Mouse (Mus musculus) macrophage (primary cell): ENCODE measurements at regions not wholly inside any gene's neighbourhood (a gene's known extent, or its start where the extent isn't known, plus 50 kb on each side); places are given as distances from the start of the nearest gene placed in this dataset.
"Not testable (repeated sequence)": the region's sequence is repeated elsewhere in the genome, so short reads cannot be mapped to it uniquely, and the experiment has no call there.

Experiments
- H3K27ac ChIP-seq: fragments of 350-480 bp; formaldehyde crosslinking; 2 replicates; pipeline ENCODE4 v1.9.0; 2021
- H3K36me3 ChIP-seq: fragments of 350-480 bp; formaldehyde crosslinking; 2 replicates; pipeline ENCODE4 v1.9.0; 2021; ENCODE audit errors: inconsistent target
- H3K4me3 ChIP-seq: fragments of 350-480 bp; formaldehyde crosslinking; 2 replicates; pipeline ENCODE4 v1.9.0; 2021; ENCODE audit errors: inconsistent target
- H3K79me2 ChIP-seq: fragments of 350-480 bp; formaldehyde crosslinking; 2 replicates; pipeline ENCODE4 v1.9.0; 2021; ENCODE audit errors: inconsistent target
- WGBS: methylation state at CpG from one replicate; pipeline ENCODE4 v1.1.7; 2026; ENCODE audit warnings: inconsistent platforms; ENCODE audit not compliant: missing documents; 5-methylcytosine and 5-hydroxymethylcytosine counted together

GRCm38 (mm10) chr10:96234564-96235412 lies 98.4 kb downstream of the Gm5426 start:
- Histone ChIP-seq H3K36me3 (no peaks in the 10 kb centered on the region), H3K79me2 (no peaks in the 10 kb centered on the region), H3K27ac (no peak overlapping the region), H3K4me3 (no peak overlapping the region)
- 90% methylated on average over 7 of the region's 10 CpGs for WGBS

- not testable (repeated sequence) for H3K27ac ChIP-seq, H3K36me3 ChIP-seq, H3K79me2 ChIP-seq, H3K4me3 ChIP-seq
- WGBS = 96% methylated on average over 3 of the region's 4 CpGs
Measured at GRCm38 (mm10) chr10:96236031-96236430, 99.6 kb downstream of the Gm5426 start.

DNA sequence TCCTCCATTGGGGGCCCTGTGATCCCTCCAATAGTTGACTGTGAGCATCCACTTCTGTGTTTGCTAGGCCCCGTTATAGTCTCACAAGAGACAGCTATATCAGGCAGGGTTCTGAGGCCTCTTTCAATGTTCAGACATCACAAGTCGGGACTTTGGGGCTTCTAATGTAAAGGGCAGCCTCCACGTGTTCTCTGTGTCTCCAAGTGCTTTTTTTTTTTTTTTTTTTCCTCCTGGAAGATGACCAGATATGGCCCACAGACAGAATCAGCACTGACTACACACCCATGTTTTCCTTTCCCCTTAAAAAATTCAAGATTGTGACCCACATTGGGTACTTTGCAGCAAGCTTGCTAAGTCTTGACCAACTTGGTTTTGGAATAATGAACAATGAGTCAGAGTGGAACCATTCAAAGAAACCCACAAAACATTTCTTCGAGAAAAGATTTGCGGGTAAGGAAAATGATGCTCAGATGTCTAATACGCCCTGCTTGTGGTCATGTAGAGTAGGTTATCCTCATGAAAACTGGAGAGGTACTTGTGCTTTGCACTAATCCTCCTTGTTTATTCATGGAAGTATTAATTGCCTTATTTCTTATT lies 100.5 kb downstream of the Gm5426 start:
- Histone ChIP-seq H3K4me3 (no peak overlapping the region), H3K79me2 (no peaks in the 10 kb centered on the region), H3K36me3 (no peaks in the 10 kb centered on the region), H3K27ac (no peak overlapping the region)
- WGBS = 96% methylated on average over 6 of the region's 6 CpGs

DNA sequence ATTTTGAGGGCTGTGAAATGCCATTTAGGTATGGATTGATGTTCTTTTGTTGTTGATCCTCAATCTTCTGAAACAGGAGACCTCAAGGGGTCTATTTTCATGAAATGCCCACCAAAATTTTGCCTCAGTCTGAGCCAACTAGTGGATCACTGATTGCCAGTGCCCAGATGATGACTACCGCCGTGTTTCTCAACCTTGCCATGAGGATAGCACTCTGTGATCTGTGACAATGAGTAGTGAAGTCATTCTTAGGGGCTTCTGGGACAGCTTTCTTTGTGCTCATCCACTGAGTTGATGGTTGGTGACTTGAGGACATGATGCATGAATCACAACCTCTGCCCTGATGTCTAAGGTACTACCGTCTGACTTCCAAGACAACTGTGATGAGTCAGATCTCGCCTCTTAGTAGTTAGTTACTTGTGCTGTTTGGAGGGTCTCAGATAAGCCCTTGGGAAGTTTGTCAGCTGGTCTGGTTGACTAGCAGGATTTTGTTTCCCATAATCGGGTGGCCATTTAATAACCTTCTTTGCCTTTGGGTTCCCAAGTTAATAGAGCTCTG lies 101.2 kb downstream of the Gm5426 start:
- no peaks in the 10 kb centered on the region for H3K36me3 ChIP-seq
- H3K27ac ChIP-seq = 0 out of 2 replicates have a peak overlapping the region, but pooled peaks have one; percentile 48
- 89% methylated on average over 5 of the region's 5 CpGs for WGBS
- H3K79me2 ChIP-seq = no peaks in the 10 kb centered on the region
- H3K4me3 ChIP-seq = no peak overlapping the region

GRCm38 (mm10) chr10:96238251-96238650 lies 101.8 kb downstream of the Gm5426 start:
- no peaks in the 10 kb centered on the region for H3K36me3 ChIP-seq
- H3K27ac ChIP-seq = peak overlapping the region; percentile 48
- H3K79me2 ChIP-seq = no peaks in the 10 kb centered on the region
- no peak overlapping the region for H3K4me3 ChIP-seq
- 35% methylated on average over 4 of the region's 4 CpGs for WGBS

GRCm38 (mm10) chr10:96238850-96239249 lies 102.4 kb downstream of the Gm5426 start:
- Histone ChIP-seq H3K36me3 (no peaks in the 10 kb centered on the region), H3K79me2 (no peaks in the 10 kb centered on the region), H3K4me3 (no peak overlapping the region), H3K27ac (peak overlapping the region; percentile 50)
- 17% methylated on average over 3 of the region's 3 CpGs for WGBS

GRCm38 (mm10) chr10:96240591-96240990 lies 104.2 kb downstream of the Gm5426 start:
- H3K36me3 ChIP-seq = no peaks in the 10 kb centered on the region
- H3K79me2 ChIP-seq = no peaks in the 10 kb centered on the region
- H3K4me3 ChIP-seq = no peak overlapping the region
- no peak overlapping the region for H3K27ac ChIP-seq
- WGBS = 14% methylated on average over 4 of the region's 4 CpGs

DNA sequence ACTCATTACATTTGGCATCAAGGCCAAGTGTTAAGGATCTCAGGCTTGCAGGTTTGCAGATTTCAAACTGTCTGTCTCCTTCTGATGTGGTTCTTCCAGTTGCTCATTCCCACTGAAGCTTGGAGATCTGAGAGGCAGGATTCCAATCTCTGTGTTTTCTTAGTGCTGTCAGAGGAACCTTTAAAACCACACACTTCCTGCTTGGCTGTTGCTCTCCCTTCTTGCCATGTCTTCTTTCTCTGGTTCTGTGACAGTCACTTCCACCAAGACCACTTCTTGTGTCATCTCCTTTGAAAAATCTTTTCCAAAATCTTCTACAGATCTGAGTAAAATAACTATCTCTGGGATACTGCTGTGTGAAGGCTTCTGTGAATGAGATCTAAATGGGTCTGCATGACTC lies 117.3 kb downstream of the Gm5426 start:
- H3K36me3 ChIP-seq = no peaks in the 10 kb centered on the region
- H3K4me3 ChIP-seq = no peak overlapping the region
- H3K79me2 ChIP-seq = no peaks in the 10 kb centered on the region
- no peak overlapping the region for H3K27ac ChIP-seq

GRCm38 (mm10) chr10:96254250-96254862 lies 118.0 kb downstream of the Gm5426 start:
- Histone ChIP-seq H3K79me2 (no peaks in the 10 kb centered on the region), H3K27ac (no peak overlapping the region), H3K36me3 (no peaks in the 10 kb centered on the region), H3K4me3 (no peak overlapping the region)
- 64% methylated on average over 2 of the region's 2 CpGs for WGBS

DNA sequence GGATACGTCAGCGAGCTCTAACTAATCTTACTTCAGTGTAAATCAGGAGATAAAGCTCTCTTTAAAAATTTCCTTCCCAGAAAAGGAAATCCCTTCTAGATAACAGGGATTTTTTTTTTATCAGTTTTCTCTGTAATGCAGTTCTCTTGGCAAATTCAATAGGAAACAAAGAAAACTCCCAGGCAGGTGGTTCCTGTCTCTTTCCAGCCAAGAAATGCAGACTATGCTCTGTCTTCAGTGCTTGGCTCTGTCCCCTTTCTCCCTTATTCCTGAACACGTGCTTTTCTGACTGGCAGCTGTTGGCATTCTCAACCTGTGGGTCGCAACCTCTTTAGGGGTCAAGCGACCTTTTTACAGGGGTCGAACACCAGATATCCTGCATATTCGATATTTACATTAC lies 121.5 kb downstream of the Gm5426 start:
- H3K4me3 ChIP-seq = no peak overlapping the region

GRCm38 (mm10) chr10:96259242-96259641 lies 122.8 kb downstream of the Gm5426 start:
- H3K36me3 ChIP-seq = no peaks in the 10 kb centered on the region
- H3K79me2 ChIP-seq = no peaks in the 10 kb centered on the region
- no peak overlapping the region for H3K4me3 ChIP-seq
- no peak overlapping the region for H3K27ac ChIP-seq
- WGBS = 91% methylated on average over 10 of the region's 10 CpGs

More for the DNA sequence above, 121.5 kb downstream of the Gm5426 start:
- 88% methylated on average over 7 of the region's 7 CpGs for WGBS
- H3K27ac ChIP-seq = no peak overlapping the region
- H3K79me2 ChIP-seq = no peaks in the 10 kb centered on the region
- no peaks in the 10 kb centered on the region for H3K36me3 ChIP-seq

DNA sequence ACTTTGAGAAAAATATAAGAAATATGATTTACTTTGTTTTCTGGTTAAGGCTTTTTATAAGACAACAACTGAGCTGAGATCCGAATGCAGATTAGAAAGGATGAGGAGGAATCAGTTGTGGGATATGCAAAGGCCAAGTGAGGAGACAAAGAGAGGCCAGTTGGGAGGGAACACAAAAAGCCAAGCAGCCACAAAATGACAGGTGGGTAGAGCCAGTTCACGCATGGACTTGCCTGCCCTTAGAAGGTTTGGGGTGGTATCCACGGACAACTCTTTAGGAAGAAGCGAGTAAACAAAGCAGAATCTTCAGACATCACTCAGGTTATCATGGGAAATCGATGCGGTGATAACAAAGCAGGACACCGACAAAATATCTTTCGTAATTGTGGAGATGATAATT lies 123.2 kb downstream of the Gm5426 start:
- 97% methylated on average over 8 of the region's 8 CpGs for WGBS
- no peaks in the 10 kb centered on the region for H3K36me3 ChIP-seq
- no peak overlapping the region for H3K27ac ChIP-seq
- H3K79me2 ChIP-seq = no peaks in the 10 kb centered on the region
- no peak overlapping the region for H3K4me3 ChIP-seq

- H3K36me3 ChIP-seq = no peaks in the 10 kb centered on the region
- H3K27ac ChIP-seq = peak overlapping the region; percentile 62
- 47% methylated on average over 7 of the region's 7 CpGs for WGBS
- no peaks in the 10 kb centered on the region for H3K79me2 ChIP-seq
- H3K4me3 ChIP-seq = no peak overlapping the region
Measured at GRCm38 (mm10) chr10:96263544-96263943, 127.1 kb downstream of the Gm5426 start.

DNA sequence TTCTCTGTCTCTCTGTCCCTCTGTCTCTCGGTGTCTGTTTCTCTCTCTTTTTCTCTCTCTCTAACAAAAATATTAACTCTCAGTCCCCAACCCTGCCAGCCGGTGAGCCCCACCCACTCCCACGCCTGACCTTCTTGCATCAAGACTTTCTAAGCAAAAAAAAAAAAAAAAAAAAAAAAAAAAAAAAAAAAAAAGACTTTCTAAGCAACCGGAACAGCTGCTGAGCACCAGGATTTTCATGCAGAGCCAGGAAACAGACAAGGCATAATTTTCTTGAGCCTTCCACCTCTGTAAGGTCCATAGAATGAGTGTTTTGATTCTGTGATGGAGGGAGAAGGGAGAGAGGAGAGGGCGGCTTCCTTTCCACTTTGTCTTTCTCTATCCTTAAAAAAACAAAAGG lies 128.0 kb downstream of the Gm5426 start:
- Histone ChIP-seq H3K36me3 (no peaks in the 10 kb centered on the region), H3K79me2 (no peaks in the 10 kb centered on the region), H3K4me3 (no peak overlapping the region), H3K27ac (peak overlapping the region; percentile 21)
- 53% methylated on average over 3 of the region's 5 CpGs for WGBS

GRCm38 (mm10) chr10:96264866-96265265 lies 128.5 kb downstream of the Gm5426 start:
- H3K4me3 ChIP-seq = no peak overlapping the region
- 76% methylated on average over 4 of the region's 4 CpGs for WGBS
- no peaks in the 10 kb centered on the region for H3K36me3 ChIP-seq
- peak overlapping the region; percentile 21 for H3K27ac ChIP-seq
- H3K79me2 ChIP-seq = no peaks in the 10 kb centered on the region
